Mouse (Mus musculus): Measurements from ENCODE around the gene Mcrip1. TPM values are rescaled to one million over a fixed set of nuclear protein-coding genes. Genes with fewer than 3 reads are reported as not detected.

Gene Mcrip1
- polyA plus RNA-seq, 1 experiment from 2014 or later: 39.1 TPM

GRCm38 (mm10) chr11:120505661-120506060 lies 43.9 kb downstream of the Mcrip1 start:
- no peak overlapping the region for H3K4me2 ChIP-seq (ENCODE audit: low read depth, low read length)
- peaks cover 12% of the 10 kb centered on the region for H3K4me1 ChIP-seq (ENCODE audit: control insufficient read depth, low read depth, low read length)
- no peaks in the 10 kb centered on the region for H3K27me3 ChIP-seq (ENCODE audit: control insufficient read depth, insufficient read depth, low read depth, low read length)
- no peak overlapping the region for H3K4me3 ChIP-seq (ENCODE audit: low read depth, low read length)
- no peaks in the 10 kb centered on the region for H3K36me3 ChIP-seq (ENCODE audit: control insufficient read depth, insufficient read depth)
- H3K9ac ChIP-seq (ENCODE audit: low read depth, low read length): no peak overlapping the region
- no peaks in the 10 kb centered on the region for H3K9me3 ChIP-seq (replicated peaks; ENCODE audit: control insufficient read depth, low read length)
- ATAC-seq (ENCODE audit: low read depth): peak; percentile 40; the same call in 1 of the 2 replicates
- 66% methylated on average over 3 of the region's 3 CpGs for WGBS (ENCODE audit: insufficient replicate concordance)
- no peak overlapping the region for H3K27ac ChIP-seq (ENCODE audit: low read length)

- Histone ChIP-seq H3K9me3 (replicated peaks; ENCODE audit: control insufficient read depth, low read length) (no peaks in the 10 kb centered on the region), H3K4me1 (ENCODE audit: control insufficient read depth, low read depth, low read length) (peaks cover 5% of the 10 kb centered on the region), H3K36me3 (ENCODE audit: control insufficient read depth, insufficient read depth) (peaks cover 6% of the 10 kb centered on the region), H3K4me2 (ENCODE audit: low read depth, low read length) (no peak overlapping the region), H3K4me3 (ENCODE audit: low read depth, low read length) (no peak overlapping the region), H3K27ac (ENCODE audit: low read length) (no peak overlapping the region), H3K27me3 (ENCODE audit: control insufficient read depth, insufficient read depth, low read depth, low read length) (no peaks in the 10 kb centered on the region), H3K9ac (ENCODE audit: low read depth, low read length) (no peak overlapping the region)
- 60% methylated on average over 4 of the region's 4 CpGs for WGBS (ENCODE audit: insufficient replicate concordance)
- ATAC-seq (ENCODE audit: low read depth): no peak
These were observed 47.8 kb downstream of the Mcrip1 start for GRCm38 (mm10) chr11:120501701-120502100.

DNA sequence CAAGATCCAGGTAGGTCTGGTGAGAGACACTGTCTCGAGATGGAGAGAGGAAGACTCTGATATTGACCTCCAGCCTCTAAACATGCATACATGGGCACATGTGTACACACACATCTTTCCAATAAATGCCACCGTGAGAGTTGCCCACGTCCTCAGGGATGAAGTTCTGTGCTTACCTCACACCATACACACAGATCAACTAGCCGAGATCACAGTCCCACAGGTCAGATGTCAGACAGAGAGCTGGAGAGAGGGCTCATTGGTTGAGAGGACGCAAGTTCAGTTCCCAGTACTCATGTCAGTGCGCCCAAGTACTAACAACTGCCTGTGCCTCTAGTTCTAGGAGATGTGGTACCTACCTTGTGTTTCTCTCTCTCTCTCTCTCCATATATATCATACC lies 48.5 kb downstream of the Mcrip1 start:
- Histone ChIP-seq H3K27me3 (ENCODE audit: control insufficient read depth, insufficient read depth, low read depth, low read length) (no peaks in the 10 kb centered on the region), H3K4me3 (ENCODE audit: low read depth, low read length) (no peak overlapping the region), H3K36me3 (ENCODE audit: control insufficient read depth, insufficient read depth) (peaks cover 9% of the 10 kb centered on the region), H3K4me1 (ENCODE audit: control insufficient read depth, low read depth, low read length) (peaks cover 5% of the 10 kb centered on the region), H3K27ac (ENCODE audit: low read length) (no peak overlapping the region), H3K9ac (ENCODE audit: low read depth, low read length) (no peak overlapping the region), H3K4me2 (ENCODE audit: low read depth, low read length) (no peak overlapping the region), H3K9me3 (replicated peaks; ENCODE audit: control insufficient read depth, low read length) (no peaks in the 10 kb centered on the region)
- WGBS (ENCODE audit: insufficient replicate concordance): 46% methylated on average over 6 of the region's 6 CpGs
- no peak for ATAC-seq (ENCODE audit: low read depth)

- Histone ChIP-seq H3K4me3 (ENCODE audit: low read depth, low read length) (no peak overlapping the region), H3K27ac (ENCODE audit: low read length) (no peak overlapping the region), H3K9me3 (replicated peaks; ENCODE audit: control insufficient read depth, low read length) (no peaks in the 10 kb centered on the region), H3K27me3 (ENCODE audit: control insufficient read depth, insufficient read depth, low read depth, low read length) (no peaks in the 10 kb centered on the region), H3K4me2 (ENCODE audit: low read depth, low read length) (no peak overlapping the region), H3K4me1 (ENCODE audit: control insufficient read depth, low read depth, low read length) (peaks cover 5% of the 10 kb centered on the region), H3K9ac (ENCODE audit: low read depth, low read length) (no peak overlapping the region), H3K36me3 (ENCODE audit: control insufficient read depth, insufficient read depth) (peaks cover 13% of the 10 kb centered on the region)
- 18% methylated on average over 3 of the region's 3 CpGs for WGBS (ENCODE audit: insufficient replicate concordance)
- peak; percentile 12; the same call in 1 of the 2 replicates for ATAC-seq (ENCODE audit: low read depth)
These were observed 49.2 kb downstream of the Mcrip1 start for GRCm38 (mm10) chr11:120500357-120500756.

- Histone ChIP-seq H3K27me3 (ENCODE audit: control insufficient read depth, insufficient read depth, low read depth, low read length) (no peaks in the 10 kb centered on the region), H3K9ac (ENCODE audit: low read depth, low read length) (no peak overlapping the region), H3K9me3 (replicated peaks; ENCODE audit: control insufficient read depth, low read length) (no peaks in the 10 kb centered on the region), H3K4me2 (ENCODE audit: low read depth, low read length) (no peak overlapping the region), H3K4me1 (ENCODE audit: control insufficient read depth, low read depth, low read length) (peaks cover 5% of the 10 kb centered on the region), H3K27ac (ENCODE audit: low read length) (no peak overlapping the region), H3K4me3 (ENCODE audit: low read depth, low read length) (no peak overlapping the region), H3K36me3 (ENCODE audit: control insufficient read depth, insufficient read depth) (peaks cover 17% of the 10 kb centered on the region)
- no peak for ATAC-seq (ENCODE audit: low read depth)
- 73% methylated on average over 6 of the region's 6 CpGs for WGBS (ENCODE audit: insufficient replicate concordance)
These were observed 49.6 kb downstream of the Mcrip1 start for GRCm38 (mm10) chr11:120499894-120500293.

- no peak for ATAC-seq (ENCODE audit: low read depth)
- WGBS (ENCODE audit: insufficient replicate concordance): 76% methylated on average over 5 of the region's 5 CpGs
These were observed 50.6 kb downstream of the Mcrip1 start for GRCm38 (mm10) chr11:120498891-120499290.

DNA sequence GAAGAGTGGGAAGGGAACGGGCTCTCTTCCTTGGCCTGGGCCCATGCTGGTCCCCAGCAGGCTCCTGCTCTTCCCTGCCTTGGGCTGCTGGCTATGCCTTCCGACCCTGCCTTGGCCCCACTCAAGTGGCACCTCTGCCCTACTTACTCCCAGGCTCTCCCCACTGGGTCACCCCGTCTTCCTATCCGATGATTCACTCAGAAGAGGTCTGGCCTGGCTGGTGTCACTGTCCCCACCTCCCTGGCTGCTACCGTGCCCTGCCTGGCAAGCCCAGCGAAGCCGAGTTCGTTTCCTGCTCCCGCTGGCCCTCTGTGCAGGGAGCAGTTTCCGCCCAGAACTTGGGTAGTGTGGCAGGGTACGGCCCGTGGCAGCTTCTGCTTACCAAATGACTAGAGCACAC lies 51.3 kb downstream of the Mcrip1 start:
- H3K9me3 ChIP-seq (replicated peaks; ENCODE audit: control insufficient read depth, low read length): no peaks in the 10 kb centered on the region

More at GRCm38 (mm10) chr11:120498891-120499290, 50.6 kb downstream of the Mcrip1 start:
- Histone ChIP-seq H3K9me3 (replicated peaks; ENCODE audit: control insufficient read depth, low read length) (no peaks in the 10 kb centered on the region), H3K27ac (ENCODE audit: low read length) (no peak overlapping the region), H3K9ac (ENCODE audit: low read depth, low read length) (no peak overlapping the region), H3K27me3 (ENCODE audit: control insufficient read depth, insufficient read depth, low read depth, low read length) (no peaks in the 10 kb centered on the region), H3K36me3 (ENCODE audit: control insufficient read depth, insufficient read depth) (peaks cover 17% of the 10 kb centered on the region), H3K4me2 (ENCODE audit: low read depth, low read length) (no peak overlapping the region), H3K4me3 (ENCODE audit: low read depth, low read length) (no peak overlapping the region), H3K4me1 (ENCODE audit: control insufficient read depth, low read depth, low read length) (peaks cover 6% of the 10 kb centered on the region)

GRCm38 (mm10) chr11:120497436-120497835 lies 52.1 kb downstream of the Mcrip1 start:
- H3K36me3 ChIP-seq (ENCODE audit: control insufficient read depth, insufficient read depth): peaks cover 17% of the 10 kb centered on the region
- no peaks in the 10 kb centered on the region for H3K27me3 ChIP-seq (ENCODE audit: control insufficient read depth, insufficient read depth, low read depth, low read length)
- 85% methylated on average over 3 of the region's 3 CpGs for WGBS (ENCODE audit: insufficient replicate concordance)
- H3K9me3 ChIP-seq (replicated peaks; ENCODE audit: control insufficient read depth, low read length): no peaks in the 10 kb centered on the region
- no peak overlapping the region for H3K27ac ChIP-seq (ENCODE audit: low read length)
- no peak overlapping the region for H3K4me2 ChIP-seq (ENCODE audit: low read depth, low read length)
- ATAC-seq (ENCODE audit: low read depth): no peak
- H3K9ac ChIP-seq (ENCODE audit: low read depth, low read length): no peak overlapping the region
- peaks cover 20% of the 10 kb centered on the region for H3K4me1 ChIP-seq (ENCODE audit: control insufficient read depth, low read depth, low read length)
- H3K4me3 ChIP-seq (ENCODE audit: low read depth, low read length): no peak overlapping the region

More for the DNA sequence above, 51.3 kb downstream of the Mcrip1 start:
- Histone ChIP-seq H3K4me2 (ENCODE audit: low read depth, low read length) (no peak overlapping the region), H3K36me3 (ENCODE audit: control insufficient read depth, insufficient read depth) (peaks cover 17% of the 10 kb centered on the region), H3K27me3 (ENCODE audit: control insufficient read depth, insufficient read depth, low read depth, low read length) (no peaks in the 10 kb centered on the region), H3K27ac (ENCODE audit: low read length) (no peak overlapping the region), H3K4me3 (ENCODE audit: low read depth, low read length) (no peak overlapping the region), H3K4me1 (ENCODE audit: control insufficient read depth, low read depth, low read length) (peaks cover 12% of the 10 kb centered on the region), H3K9ac (ENCODE audit: low read depth, low read length) (no peak overlapping the region)
- no peak for ATAC-seq (ENCODE audit: low read depth)
- 83% methylated on average over 12 of the region's 12 CpGs for WGBS (ENCODE audit: insufficient replicate concordance)

DNA sequence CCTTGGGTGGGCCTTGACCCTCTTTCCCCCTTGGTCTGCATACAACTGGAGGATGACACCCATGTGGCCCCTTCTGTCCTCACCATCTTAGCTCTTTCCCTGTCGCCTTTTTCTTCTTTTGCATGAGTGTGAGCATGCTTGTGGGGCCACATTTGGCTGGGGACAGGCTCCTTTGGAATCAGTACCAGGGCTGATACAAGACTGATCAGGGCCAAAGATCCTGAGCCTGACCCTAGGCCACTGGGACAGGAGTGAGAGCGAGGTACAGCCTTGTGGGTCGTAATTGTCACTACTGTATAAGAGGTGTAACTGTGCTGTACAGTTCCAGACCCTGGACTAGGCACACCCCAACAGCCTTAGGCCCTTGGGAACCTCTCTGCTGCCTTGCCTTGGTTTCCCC lies 55.6 kb downstream of the Mcrip1 start:
- 0 out of 2 replicates have a peak overlapping the region, but pooled peaks have one; percentile 98 for H3K4me2 ChIP-seq (ENCODE audit: low read depth, low read length)
- no peaks in the 10 kb centered on the region for H3K27me3 ChIP-seq (ENCODE audit: control insufficient read depth, insufficient read depth, low read depth, low read length)
- peaks cover 17% of the 10 kb centered on the region for H3K36me3 ChIP-seq (ENCODE audit: control insufficient read depth, insufficient read depth)
- no peak overlapping the region for H3K9ac ChIP-seq (ENCODE audit: low read depth, low read length)
- no peaks in the 10 kb centered on the region for H3K9me3 ChIP-seq (replicated peaks; ENCODE audit: control insufficient read depth, low read length)
- 68% methylated on average over 3 of the region's 3 CpGs for WGBS (ENCODE audit: insufficient replicate concordance)
- no peak for ATAC-seq (ENCODE audit: low read depth)
- peaks cover 35% of the 10 kb centered on the region for H3K4me1 ChIP-seq (ENCODE audit: control insufficient read depth, low read depth, low read length)
- H3K4me3 ChIP-seq (ENCODE audit: low read depth, low read length): no peak overlapping the region
- H3K27ac ChIP-seq (ENCODE audit: low read length): no peak overlapping the region

All from liver, embryonic 16.5 days (tissue).